Mouse (Mus musculus): Measurements from ENCODE around the gene Fgb. TPM values are rescaled to one million over a fixed set of nuclear protein-coding genes. Genes with fewer than 3 reads are reported as not detected.

The Fgb gene
- polyA plus RNA-seq, 1 experiment from 2014 or later: 2.8 TPM

GRCm38 (mm10) chr3:83003068-83003467 lies 46.6 kb downstream of the Fgb start:
- no peak overlapping the region for H3K4me2 ChIP-seq (replicated peaks; ENCODE audit: low read depth)
- 82% methylated on average over 8 of the region's 8 CpGs for WGBS

GRCm38 (mm10) chr3:83002191-83002590 lies 47.5 kb downstream of the Fgb start:
- H3K27ac ChIP-seq (replicated peaks): no peak overlapping the region
- no peaks in the 10 kb centered on the region for H3K9me3 ChIP-seq (ENCODE audit: control insufficient read depth, low read length)
- ATAC-seq (ENCODE audit: low FRiP score, low TSS enrichment) (no peak), DNase-seq (ENCODE audit: low spot score) (peak; percentile 41)
- no peaks in the 10 kb centered on the region for H3K27me3 ChIP-seq (ENCODE audit: control insufficient read depth, insufficient read depth, low read length)
- no peaks in the 10 kb centered on the region for H3K4me1 ChIP-seq (replicated peaks; ENCODE audit: control insufficient read depth, insufficient read depth)
- no peak for TF ChIP-seq EP300 (optimal IDR thresholded peaks at IDR 0.05)
- peak; percentile 84 for TF ChIP-seq CTCF (IDR thresholded peaks at IDR 0.05; ENCODE audit: low read depth)
- 5% methylated on average over 2 of the region's 2 CpGs for WGBS
- no peak overlapping the region for H3K4me2 ChIP-seq (replicated peaks; ENCODE audit: low read depth)
- no peaks in the 10 kb centered on the region for H3K36me3 ChIP-seq (ENCODE audit: control insufficient read depth, insufficient read depth, low read length)
- no peak overlapping the region for H3K4me3 ChIP-seq (ENCODE audit: low read depth, low read length)
- H3K9ac ChIP-seq (ENCODE audit: low read length): no peak overlapping the region

More at GRCm38 (mm10) chr3:83003068-83003467, 46.6 kb downstream of the Fgb start:
- Histone ChIP-seq H3K36me3 (ENCODE audit: control insufficient read depth, insufficient read depth, low read length) (no peaks in the 10 kb centered on the region), H3K27ac (replicated peaks) (no peak overlapping the region), H3K9me3 (ENCODE audit: control insufficient read depth, low read length) (no peaks in the 10 kb centered on the region), H3K9ac (ENCODE audit: low read length) (no peak overlapping the region), H3K4me1 (replicated peaks; ENCODE audit: control insufficient read depth, insufficient read depth) (no peaks in the 10 kb centered on the region), H3K27me3 (ENCODE audit: control insufficient read depth, insufficient read depth, low read length) (no peaks in the 10 kb centered on the region), H3K4me3 (ENCODE audit: low read depth, low read length) (no peak overlapping the region)
- no peak for TF ChIP-seq EP300 (optimal IDR thresholded peaks at IDR 0.05)
- TF ChIP-seq CTCF (IDR thresholded peaks at IDR 0.05; ENCODE audit: low read depth): no peak
- no peak for ATAC-seq (ENCODE audit: low FRiP score, low TSS enrichment)
- DNase-seq (ENCODE audit: low spot score): no peak

GRCm38 (mm10) chr3:82999995-83000394 lies 49.7 kb downstream of the Fgb start:
- ATAC-seq (ENCODE audit: low FRiP score, low TSS enrichment) (no peak), DNase-seq (ENCODE audit: low spot score) (no peak)
- H3K4me3 ChIP-seq (ENCODE audit: low read depth, low read length): no peak overlapping the region
- no peaks in the 10 kb centered on the region for H3K4me1 ChIP-seq (replicated peaks; ENCODE audit: control insufficient read depth, insufficient read depth)
- H3K36me3 ChIP-seq (ENCODE audit: control insufficient read depth, insufficient read depth, low read length): no peaks in the 10 kb centered on the region
- 81% methylated on average over 9 of the region's 9 CpGs for WGBS
- no peaks in the 10 kb centered on the region for H3K27me3 ChIP-seq (ENCODE audit: control insufficient read depth, insufficient read depth, low read length)
- no peaks in the 10 kb centered on the region for H3K9me3 ChIP-seq (ENCODE audit: control insufficient read depth, low read length)
- H3K9ac ChIP-seq (ENCODE audit: low read length): no peak overlapping the region
- no peak overlapping the region for H3K27ac ChIP-seq (replicated peaks)
- no peak overlapping the region for H3K4me2 ChIP-seq (replicated peaks; ENCODE audit: low read depth)
- TF ChIP-seq EP300 (optimal IDR thresholded peaks at IDR 0.05) (no peak), CTCF (IDR thresholded peaks at IDR 0.05; ENCODE audit: low read depth) (no peak)

GRCm38 (mm10) chr3:82998772-82999463 lies 50.7 kb downstream of the Fgb start:
- H3K4me1 ChIP-seq (replicated peaks; ENCODE audit: control insufficient read depth, insufficient read depth): no peaks in the 10 kb centered on the region
- WGBS: 27% methylated on average over 8 of the region's 8 CpGs
- peak; percentile 71 for ATAC-seq (ENCODE audit: low FRiP score, low TSS enrichment)

GRCm38 (mm10) chr3:82996656-82997055 lies 53.0 kb downstream of the Fgb start:
- no peak for ATAC-seq (ENCODE audit: low FRiP score, low TSS enrichment)
- Histone ChIP-seq H3K4me2 (replicated peaks; ENCODE audit: low read depth) (no peak overlapping the region), H3K27me3 (ENCODE audit: control insufficient read depth, insufficient read depth, low read length) (no peaks in the 10 kb centered on the region), H3K9me3 (ENCODE audit: control insufficient read depth, low read length) (no peaks in the 10 kb centered on the region), H3K9ac (ENCODE audit: low read length) (no peak overlapping the region), H3K27ac (replicated peaks) (no peak overlapping the region), H3K36me3 (ENCODE audit: control insufficient read depth, insufficient read depth, low read length) (no peaks in the 10 kb centered on the region), H3K4me3 (ENCODE audit: low read depth, low read length) (no peak overlapping the region), H3K4me1 (replicated peaks; ENCODE audit: control insufficient read depth, insufficient read depth) (no peaks in the 10 kb centered on the region)
- TF ChIP-seq EP300 (optimal IDR thresholded peaks at IDR 0.05) (no peak), CTCF (IDR thresholded peaks at IDR 0.05; ENCODE audit: low read depth) (no peak)
- DNase-seq (ENCODE audit: low spot score): no peak
- WGBS: 82% methylated on average over 3 of the region's 3 CpGs

More at GRCm38 (mm10) chr3:82998772-82999463, 50.7 kb downstream of the Fgb start:
- Histone ChIP-seq H3K27me3 (ENCODE audit: control insufficient read depth, insufficient read depth, low read length) (no peaks in the 10 kb centered on the region), H3K9me3 (ENCODE audit: control insufficient read depth, low read length) (no peaks in the 10 kb centered on the region), H3K36me3 (ENCODE audit: control insufficient read depth, insufficient read depth, low read length) (no peaks in the 10 kb centered on the region), H3K4me3 (ENCODE audit: low read depth, low read length) (no peak overlapping the region), H3K4me2 (replicated peaks; ENCODE audit: low read depth) (no peak overlapping the region), H3K9ac (ENCODE audit: low read length) (no peak overlapping the region), H3K27ac (replicated peaks) (no peak overlapping the region)
- peak; percentile 15 for DNase-seq (ENCODE audit: low spot score)
- peak; percentile 85 for TF ChIP-seq CTCF (IDR thresholded peaks at IDR 0.05; ENCODE audit: low read depth)
- TF ChIP-seq EP300 (optimal IDR thresholded peaks at IDR 0.05): no peak

GRCm38 (mm10) chr3:82995368-82995767 lies 54.3 kb downstream of the Fgb start:
- Histone ChIP-seq H3K9me3 (ENCODE audit: control insufficient read depth, low read length) (no peaks in the 10 kb centered on the region), H3K27me3 (ENCODE audit: control insufficient read depth, insufficient read depth, low read length) (no peaks in the 10 kb centered on the region), H3K9ac (ENCODE audit: low read length) (no peak overlapping the region), H3K4me1 (replicated peaks; ENCODE audit: control insufficient read depth, insufficient read depth) (no peaks in the 10 kb centered on the region), H3K27ac (replicated peaks) (no peak overlapping the region), H3K4me2 (replicated peaks; ENCODE audit: low read depth) (peak overlapping the region; percentile 39), H3K36me3 (ENCODE audit: control insufficient read depth, insufficient read depth, low read length) (no peaks in the 10 kb centered on the region), H3K4me3 (ENCODE audit: low read depth, low read length) (no peak overlapping the region)
- WGBS: 5% methylated on average over 24 of the region's 24 CpGs
- peak; percentile 86 for DNase-seq (ENCODE audit: low spot score)
- ATAC-seq (ENCODE audit: low FRiP score, low TSS enrichment): peak; percentile 92
- TF ChIP-seq EP300 (optimal IDR thresholded peaks at IDR 0.05) (no peak), CTCF (IDR thresholded peaks at IDR 0.05; ENCODE audit: low read depth) (peak; percentile 86)
